Mouse (Mus musculus): Measurements from ENCODE around the gene Ccdc148. TPM values are rescaled to one million over a fixed set of nuclear protein-coding genes. Genes with fewer than 3 reads are reported as not detected.

Ccdc148 gene
- polyA plus RNA-seq, 1 experiment from 2014 or later = 8.0 TPM

- Histone ChIP-seq H3K36me3 (ENCODE audit: control insufficient read depth, insufficient read depth, low read length) (no peaks in the 10 kb centered on the region), H3K9ac (ENCODE audit: low read depth, low read length) (no peak overlapping the region), H3K9me3 (replicated peaks; ENCODE audit: control insufficient read depth, low read length, poor library complexity, severe bottlenecking) (no peaks in the 10 kb centered on the region), H3K27me3 (ENCODE audit: control insufficient read depth, insufficient read depth, low read depth, low read length) (no peaks in the 10 kb centered on the region), H3K4me2 (ENCODE audit: low read length) (no peak overlapping the region), H3K27ac (ENCODE audit: low read length) (no peak overlapping the region), H3K4me3 (ENCODE audit: low read depth, low read length) (no peak overlapping the region), H3K4me1 (ENCODE audit: control insufficient read depth, insufficient read depth, low read length) (peaks cover 8% of the 10 kb centered on the region)
- WGBS = 25% methylated on average over 2 of the region's 2 CpGs
- no peak for ATAC-seq
Observed at GRCm38 (mm10) chr2:59158117-59158516, 2.4 kb downstream of the Ccdc148 start.

- Histone ChIP-seq H3K36me3 (ENCODE audit: control insufficient read depth, insufficient read depth, low read length) (no peaks in the 10 kb centered on the region), H3K27ac (ENCODE audit: low read length) (no peak overlapping the region), H3K9me3 (replicated peaks; ENCODE audit: control insufficient read depth, low read length, poor library complexity, severe bottlenecking) (no peaks in the 10 kb centered on the region), H3K9ac (ENCODE audit: low read depth, low read length) (no peak overlapping the region), H3K4me2 (ENCODE audit: low read length) (no peak overlapping the region), H3K4me3 (ENCODE audit: low read depth, low read length) (no peak overlapping the region), H3K27me3 (ENCODE audit: control insufficient read depth, insufficient read depth, low read depth, low read length) (no peaks in the 10 kb centered on the region), H3K4me1 (ENCODE audit: control insufficient read depth, insufficient read depth, low read length) (no peaks in the 10 kb centered on the region)
- ATAC-seq = no peak
Observed at GRCm38 (mm10) chr2:59155428-59155827, 5.1 kb downstream of the Ccdc148 start.

- H3K4me3 ChIP-seq (ENCODE audit: low read depth, low read length) = no peak overlapping the region
- H3K9ac ChIP-seq (ENCODE audit: low read depth, low read length) = no peak overlapping the region
- no peaks in the 10 kb centered on the region for H3K4me1 ChIP-seq (ENCODE audit: control insufficient read depth, insufficient read depth, low read length)
- no peak overlapping the region for H3K4me2 ChIP-seq (ENCODE audit: low read length)
- 90% methylated on average over 8 of the region's 8 CpGs for WGBS
- H3K27ac ChIP-seq (ENCODE audit: low read length) = no peak overlapping the region
- no peaks in the 10 kb centered on the region for H3K9me3 ChIP-seq (replicated peaks; ENCODE audit: control insufficient read depth, low read length, poor library complexity, severe bottlenecking)
- no peak for ATAC-seq
- H3K27me3 ChIP-seq (ENCODE audit: control insufficient read depth, insufficient read depth, low read depth, low read length) = no peaks in the 10 kb centered on the region
- H3K36me3 ChIP-seq (ENCODE audit: control insufficient read depth, insufficient read depth, low read length) = 0 out of 2 replicates have a peak, but pooled peaks cover 2% of the 10 kb centered on the region
Observed at GRCm38 (mm10) chr2:59131044-59131443, 29.4 kb downstream of the Ccdc148 start.

- Histone ChIP-seq H3K4me1 (ENCODE audit: control insufficient read depth, insufficient read depth, low read length) (no peaks in the 10 kb centered on the region), H3K36me3 (ENCODE audit: control insufficient read depth, insufficient read depth, low read length) (0 out of 2 replicates have a peak, but pooled peaks cover 2% of the 10 kb centered on the region), H3K9ac (ENCODE audit: low read depth, low read length) (no peak overlapping the region), H3K27ac (ENCODE audit: low read length) (no peak overlapping the region), H3K4me3 (ENCODE audit: low read depth, low read length) (no peak overlapping the region), H3K27me3 (ENCODE audit: control insufficient read depth, insufficient read depth, low read depth, low read length) (no peaks in the 10 kb centered on the region), H3K4me2 (ENCODE audit: low read length) (no peak overlapping the region), H3K9me3 (replicated peaks; ENCODE audit: control insufficient read depth, low read length, poor library complexity, severe bottlenecking) (no peaks in the 10 kb centered on the region)
- 89% methylated on average over 8 of the region's 8 CpGs for WGBS
- ATAC-seq = no peak
Observed at GRCm38 (mm10) chr2:59129821-59130220, 30.7 kb downstream of the Ccdc148 start.

- H3K9ac ChIP-seq (ENCODE audit: low read depth, low read length) = no peak overlapping the region
- ATAC-seq = no peak
- H3K36me3 ChIP-seq (ENCODE audit: control insufficient read depth, insufficient read depth, low read length) = 0 out of 2 replicates have a peak, but pooled peaks cover 2% of the 10 kb centered on the region
- no peak overlapping the region for H3K4me3 ChIP-seq (ENCODE audit: low read depth, low read length)
- WGBS = 85% methylated on average over 7 of the region's 7 CpGs
- H3K4me2 ChIP-seq (ENCODE audit: low read length) = no peak overlapping the region
- no peaks in the 10 kb centered on the region for H3K27me3 ChIP-seq (ENCODE audit: control insufficient read depth, insufficient read depth, low read depth, low read length)
- no peaks in the 10 kb centered on the region for H3K4me1 ChIP-seq (ENCODE audit: control insufficient read depth, insufficient read depth, low read length)
- H3K9me3 ChIP-seq (replicated peaks; ENCODE audit: control insufficient read depth, low read length, poor library complexity, severe bottlenecking) = no peaks in the 10 kb centered on the region
- H3K27ac ChIP-seq (ENCODE audit: low read length) = no peak overlapping the region
Observed at GRCm38 (mm10) chr2:59129023-59129422, 31.5 kb downstream of the Ccdc148 start.

- Histone ChIP-seq H3K9ac (ENCODE audit: low read depth, low read length) (no peak overlapping the region), H3K27ac (ENCODE audit: low read length) (no peak overlapping the region), H3K4me2 (ENCODE audit: low read length) (no peak overlapping the region), H3K4me1 (ENCODE audit: control insufficient read depth, insufficient read depth, low read length) (no peaks in the 10 kb centered on the region), H3K36me3 (ENCODE audit: control insufficient read depth, insufficient read depth, low read length) (no peaks in the 10 kb centered on the region), H3K4me3 (ENCODE audit: low read depth, low read length) (no peak overlapping the region), H3K9me3 (replicated peaks; ENCODE audit: control insufficient read depth, low read length, poor library complexity, severe bottlenecking) (no peaks in the 10 kb centered on the region), H3K27me3 (ENCODE audit: control insufficient read depth, insufficient read depth, low read depth, low read length) (no peaks in the 10 kb centered on the region)
- ATAC-seq = no peak
- WGBS = 78% methylated on average over 5 of the region's 5 CpGs
Observed at GRCm38 (mm10) chr2:59055615-59056145, 104.8 kb downstream of the Ccdc148 start.

GRCm38 (mm10) chr2:59054339-59054738 is 106.1 kb downstream of the Ccdc148 start:
- Histone ChIP-seq H3K36me3 (ENCODE audit: control insufficient read depth, insufficient read depth, low read length) (no peaks in the 10 kb centered on the region), H3K9me3 (replicated peaks; ENCODE audit: control insufficient read depth, low read length, poor library complexity, severe bottlenecking) (no peaks in the 10 kb centered on the region), H3K27ac (ENCODE audit: low read length) (no peak overlapping the region), H3K27me3 (ENCODE audit: control insufficient read depth, insufficient read depth, low read depth, low read length) (no peaks in the 10 kb centered on the region), H3K9ac (ENCODE audit: low read depth, low read length) (no peak overlapping the region), H3K4me1 (ENCODE audit: control insufficient read depth, insufficient read depth, low read length) (peaks cover 7% of the 10 kb centered on the region), H3K4me3 (ENCODE audit: low read depth, low read length) (no peak overlapping the region), H3K4me2 (ENCODE audit: low read length) (no peak overlapping the region)
- ATAC-seq = no peak
- 49% methylated on average over 5 of the region's 5 CpGs for WGBS

GRCm38 (mm10) chr2:59053461-59054039 is 106.9 kb downstream of the Ccdc148 start:
- Histone ChIP-seq H3K9me3 (replicated peaks; ENCODE audit: control insufficient read depth, low read length, poor library complexity, severe bottlenecking) (no peaks in the 10 kb centered on the region), H3K4me2 (ENCODE audit: low read length) (no peak overlapping the region), H3K27ac (ENCODE audit: low read length) (no peak overlapping the region), H3K4me1 (ENCODE audit: control insufficient read depth, insufficient read depth, low read length) (peaks cover 7% of the 10 kb centered on the region), H3K9ac (ENCODE audit: low read depth, low read length) (no peak overlapping the region), H3K4me3 (ENCODE audit: low read depth, low read length) (no peak overlapping the region), H3K36me3 (ENCODE audit: control insufficient read depth, insufficient read depth, low read length) (no peaks in the 10 kb centered on the region), H3K27me3 (ENCODE audit: control insufficient read depth, insufficient read depth, low read depth, low read length) (no peaks in the 10 kb centered on the region)
- no peak for ATAC-seq
- 59% methylated on average over 7 of the region's 7 CpGs for WGBS

- Histone ChIP-seq H3K27me3 (ENCODE audit: control insufficient read depth, insufficient read depth, low read depth, low read length) (no peaks in the 10 kb centered on the region), H3K27ac (ENCODE audit: low read length) (no peak overlapping the region), H3K4me2 (ENCODE audit: low read length) (no peak overlapping the region), H3K9ac (ENCODE audit: low read depth, low read length) (no peak overlapping the region), H3K4me1 (ENCODE audit: control insufficient read depth, insufficient read depth, low read length) (peaks cover 7% of the 10 kb centered on the region), H3K4me3 (ENCODE audit: low read depth, low read length) (no peak overlapping the region), H3K36me3 (ENCODE audit: control insufficient read depth, insufficient read depth, low read length) (no peaks in the 10 kb centered on the region), H3K9me3 (replicated peaks; ENCODE audit: control insufficient read depth, low read length, poor library complexity, severe bottlenecking) (no peaks in the 10 kb centered on the region)
- WGBS = 43% methylated on average over 8 of the region's 8 CpGs
- ATAC-seq = peak; percentile 73
Observed at GRCm38 (mm10) chr2:59050245-59050824, 110.1 kb downstream of the Ccdc148 start.

Data from midbrain, embryonic 16.5 days (tissue).